Mouse (Mus musculus) layer of hippocampus, postnatal 10 days (tissue): ENCODE results near the gene Serpinb1b. TPM values are rescaled to one million over a fixed set of nuclear protein-coding genes. Genes with fewer than 3 reads are reported as not detected.

Experiments
- DNase-seq, 2 experiments: peaks; one replicate each; pipeline ENCODE4 v3.0.0; 2021; ENCODE audit warnings: low spot score in 2 of 2
- total RNA-seq, 2 experiments: library from RNA; stranded (reverse); gene quantifications; 2 replicates each; pipeline ENCODE4 v1.2.3; 2021

The Serpinb1b gene
- total RNA-seq, 2 experiments from 2014 or later = 1.2 to 1.3 TPM

GRCm38 (mm10) chr13:33090546-33090945 is 12.2 kb downstream of the Serpinb1b start:
- no peak for DNase-seq

DNA sequence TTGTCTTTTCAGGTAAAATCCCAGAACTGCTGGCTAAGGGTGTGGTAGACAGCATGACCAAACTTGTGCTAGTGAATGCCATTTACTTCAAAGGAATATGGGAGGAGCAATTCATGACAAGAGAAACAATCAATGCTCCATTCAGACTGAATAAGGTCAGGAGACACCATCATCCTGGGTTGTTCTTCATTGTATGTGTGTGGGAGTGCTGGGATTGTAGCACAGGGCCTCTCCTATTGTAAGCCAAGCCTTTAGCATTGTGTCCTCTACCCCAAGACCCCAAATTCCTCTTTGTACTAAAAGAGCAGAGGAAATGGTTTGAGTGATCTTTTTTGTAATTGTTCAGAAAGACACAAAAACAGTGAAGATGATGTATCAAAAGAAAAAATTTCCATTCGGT is 12.9 kb downstream of the Serpinb1b start:
- DNase-seq = no peak

DNA sequence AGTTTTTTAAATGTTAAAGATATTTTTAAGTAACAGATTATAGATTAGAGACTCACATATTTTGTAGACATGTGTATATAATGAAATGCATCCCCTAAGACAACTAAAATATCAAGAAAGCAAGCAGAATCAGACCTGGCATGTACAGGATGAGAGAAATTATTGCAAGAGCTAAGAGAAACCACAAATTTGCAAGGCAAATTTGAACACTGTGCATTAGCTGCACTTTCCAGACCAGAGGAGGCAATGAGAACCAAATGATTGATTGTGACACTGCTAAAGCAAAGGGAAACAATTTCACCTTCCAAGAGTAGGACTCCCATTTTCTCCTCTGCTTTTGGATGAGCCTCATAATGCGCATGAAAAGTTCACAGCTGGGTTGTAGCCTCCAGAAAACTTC is 17.2 kb downstream of the Serpinb1b start:
- no peak for DNase-seq

DNA sequence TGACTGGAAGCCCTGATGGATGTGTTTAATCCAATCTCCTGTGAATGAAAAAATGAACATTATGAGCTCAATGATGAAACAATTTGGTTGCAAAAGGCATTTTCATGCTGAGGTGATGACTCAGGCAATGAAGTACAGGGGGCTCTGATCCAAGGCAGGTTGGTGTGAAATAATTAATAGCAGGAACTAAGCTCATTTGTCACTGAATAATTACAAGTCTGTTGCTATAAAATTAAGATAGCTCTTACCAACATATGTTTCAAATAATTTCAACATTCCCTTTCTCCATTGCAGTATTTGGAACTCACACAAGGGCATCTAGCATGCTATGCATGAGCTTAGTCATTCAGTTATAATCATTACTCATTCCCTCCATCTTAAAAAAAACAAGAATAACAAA is 27.3 kb downstream of the Serpinb1b start:
- no peak for DNase-seq

GRCm38 (mm10) chr13:33113054-33113453 is 34.7 kb downstream of the Serpinb1b start:
- no peak for DNase-seq

- DNase-seq = no peak
These were observed 59.3 kb downstream of the Serpinb1b start for GRCm38 (mm10) chr13:33137717-33138116.

DNA sequence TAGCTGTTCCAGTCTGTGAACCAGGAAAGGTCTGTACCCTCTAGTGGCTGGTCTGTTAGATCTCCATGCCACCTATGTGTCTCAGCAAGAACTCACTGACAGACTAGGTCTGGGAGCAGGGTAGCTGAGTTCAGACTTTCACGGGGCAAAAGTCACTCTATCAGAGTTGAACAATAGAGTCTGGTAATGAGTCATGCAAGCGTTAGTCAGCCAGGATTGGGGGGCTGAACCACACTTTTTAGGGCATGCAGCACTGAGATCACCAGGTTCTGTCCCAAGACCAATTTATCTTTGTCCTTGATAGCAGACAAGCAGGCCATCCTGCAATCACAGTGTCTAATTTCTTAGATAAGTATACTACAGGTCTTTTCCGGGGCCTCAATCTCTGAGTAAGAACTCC is 63.1 kb downstream of the Serpinb1b start:
- DNase-seq = no peak

Other genes starting within 250 kb of the Serpinb1b start
- gene Serpinb1a, start 227.4 kb upstream of the Serpinb1b start, total RNA-seq = under 1 TPM; 0.40 to 0.62 TPM
- gene Serpinb1c, start 180.4 kb upstream of the Serpinb1b start, total RNA-seq = under 1 TPM in 1 of 2 experiments, not detected in 1; 0.36 TPM
- 1 to 10 TPM; 2.6 to 2.9 TPM for gene Serpinb6b, start 113.4 kb upstream of the Serpinb1b start, total RNA-seq
- 1 to 10 TPM; 5.4 to 6.3 TPM for gene Serpinb9, start 75.3 kb upstream of the Serpinb1b start, total RNA-seq
- gene Serpinb9b, start 51.2 kb upstream of the Serpinb1b start, total RNA-seq = not detected
- gene Serpinb9c, start 81.2 kb downstream of the Serpinb1b start, total RNA-seq = not detected
- not detected for gene Serpinb9d, start 114.4 kb downstream of the Serpinb1b start, total RNA-seq
- gene Serpinb9e, start 171.0 kb downstream of the Serpinb1b start, total RNA-seq = not detected
- gene Serpinb9f, start 245.5 kb downstream of the Serpinb1b start, total RNA-seq = not detected